Mouse (Mus musculus): ENCODE measurements around the gene Cnga1.
"Not testable (repeated sequence)": the region's sequence is repeated elsewhere in the genome, so short reads cannot be mapped to it uniquely, and the experiment has no call there.

Cnga1 gene

DNA sequence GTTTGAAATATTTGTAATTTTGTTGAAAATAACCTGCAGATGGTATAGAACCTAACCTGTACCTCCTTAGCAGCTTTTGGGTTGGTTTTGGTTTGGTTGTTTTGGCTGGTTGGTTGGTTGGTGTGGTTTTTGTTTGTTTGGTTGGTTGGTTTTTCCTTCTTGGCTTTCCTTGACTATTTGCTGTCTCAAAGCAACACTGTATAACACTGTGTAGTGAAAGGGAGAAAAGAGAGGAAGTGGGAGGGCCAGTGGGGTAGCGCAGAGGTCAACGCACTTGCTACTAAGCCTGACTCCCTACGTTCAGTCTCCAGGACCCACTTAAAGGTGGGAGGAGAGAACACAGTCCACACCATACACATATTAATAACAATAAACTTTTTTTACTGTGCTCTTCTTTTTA, 7.5 kb downstream of the Cnga1 start:
- peak; percentile 45 for DNase-seq

DNA sequence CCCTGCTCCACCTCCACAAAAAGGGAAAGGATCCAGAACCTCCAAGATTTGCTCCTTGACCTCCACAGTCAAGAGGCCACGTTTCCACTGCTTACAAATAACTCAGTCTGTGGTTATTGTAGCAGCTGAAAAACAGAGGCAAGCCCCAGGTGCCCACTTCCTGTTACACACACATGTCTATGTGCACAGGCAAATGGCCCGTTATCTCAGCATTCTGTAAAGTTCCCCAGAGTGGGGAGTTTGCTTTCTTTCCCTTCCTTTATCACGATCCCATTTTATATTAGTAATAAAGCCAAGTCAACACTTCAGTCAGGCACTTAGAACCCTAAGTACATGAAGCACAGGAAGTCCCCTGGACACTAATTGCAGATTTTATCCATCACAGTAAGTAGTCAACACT, 8.0 kb downstream of the Cnga1 start:
- DNase-seq = peak; percentile 42

DNA sequence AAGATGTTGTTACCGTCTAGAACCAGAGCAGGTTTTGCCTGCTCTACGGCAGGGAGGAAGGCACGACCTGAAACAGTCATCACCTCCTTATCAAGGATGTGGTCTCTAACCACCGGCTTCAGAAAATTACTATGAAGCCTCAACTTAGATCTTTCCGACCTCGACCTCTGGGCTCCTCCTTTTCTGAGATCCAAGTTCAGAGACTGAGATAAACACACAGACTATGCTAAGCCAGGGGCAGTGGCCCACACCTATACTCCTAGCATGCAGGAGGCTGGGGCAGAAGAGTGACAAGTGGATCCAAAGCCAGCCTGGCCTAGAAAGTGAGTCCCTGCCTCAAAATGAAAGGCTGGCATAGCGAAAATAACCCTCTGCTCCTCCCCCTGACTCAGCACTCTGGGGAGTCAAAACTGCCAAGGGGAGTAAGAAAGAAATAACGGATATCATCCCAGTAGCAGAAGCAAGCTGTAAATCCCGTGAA, 9.2 kb downstream of the Cnga1 start:
- DNase-seq = peak; percentile 71

DNA sequence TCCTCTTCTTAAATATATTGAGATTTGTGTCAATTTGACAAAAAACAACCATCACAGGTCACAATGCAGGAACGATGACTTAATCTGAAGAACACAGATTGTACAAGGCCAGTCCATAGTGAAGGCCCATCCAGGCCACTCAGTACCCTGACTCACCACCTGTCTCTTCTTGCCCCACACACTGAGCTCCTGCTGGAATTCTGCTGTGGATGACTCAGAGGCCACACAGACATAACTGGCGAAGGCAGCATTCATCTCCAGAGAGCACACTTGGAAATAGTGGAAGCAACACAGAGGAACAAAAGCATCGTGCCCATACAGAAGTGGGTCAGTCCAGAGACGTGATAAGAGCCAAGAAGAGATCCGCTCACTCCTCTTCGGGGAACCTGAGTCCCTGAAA, 14.0 kb downstream of the Cnga1 start:
- DNase-seq = peak; percentile 55

DNA sequence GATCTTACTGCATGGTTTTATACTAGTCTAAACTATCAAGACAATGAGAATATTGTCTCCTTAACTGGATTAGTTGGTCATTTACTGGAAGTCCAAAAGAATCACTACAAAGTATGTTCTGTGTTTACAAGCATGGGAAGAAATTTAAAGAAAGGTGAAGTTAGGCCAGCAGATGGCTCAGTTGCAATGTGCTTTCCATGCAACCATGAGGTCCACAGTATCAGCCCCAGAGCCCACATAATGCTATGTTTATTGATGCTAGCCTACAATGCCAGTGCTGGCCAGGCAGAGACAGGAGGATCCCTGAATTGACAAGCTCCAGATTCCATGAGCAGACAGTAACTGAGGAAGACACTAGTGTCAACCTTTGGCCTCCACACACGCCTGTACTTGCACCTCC, 23.1 kb downstream of the Cnga1 start:
- no peak for DNase-seq

DNA sequence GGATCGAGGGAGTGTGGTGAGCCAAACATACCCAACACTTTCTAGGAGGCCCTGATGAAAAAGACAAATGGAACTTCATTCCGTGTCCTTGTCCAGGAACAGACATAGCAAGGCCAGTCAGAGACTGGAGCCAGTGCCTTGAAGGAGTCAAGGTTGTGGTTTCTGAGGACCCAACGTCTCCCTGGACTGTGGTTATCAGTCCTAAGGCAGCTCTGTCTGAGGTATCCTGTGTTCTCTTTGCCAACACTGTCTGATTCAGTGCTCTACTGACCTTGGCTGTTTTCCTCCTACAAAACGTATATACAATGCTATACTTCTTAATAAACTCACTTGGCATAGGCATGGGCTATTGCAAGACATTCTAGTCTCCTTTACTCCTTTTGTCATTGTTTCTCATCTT, 26.7 kb downstream of the Cnga1 start:
- no peak for DNase-seq

DNA sequence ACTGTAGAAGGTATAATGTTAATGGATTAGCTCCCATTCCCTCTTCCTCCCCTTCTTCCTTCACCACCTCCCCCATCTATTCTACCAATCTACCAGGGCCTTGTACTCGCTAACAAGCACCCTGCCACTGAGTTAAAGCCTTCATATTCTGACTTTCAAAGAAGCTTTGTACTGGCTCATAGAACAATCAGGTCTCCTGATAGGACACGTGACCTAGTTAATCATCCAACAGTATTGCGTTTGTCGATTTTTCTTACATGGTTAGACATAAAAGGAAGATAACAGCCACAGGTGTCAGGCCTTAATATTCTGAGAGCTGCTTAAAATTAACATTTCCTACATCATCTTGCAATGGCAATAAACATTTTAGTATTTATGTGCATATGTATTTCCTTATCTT, 40.9 kb downstream of the Cnga1 start:
- DNase-seq = no peak

DNA sequence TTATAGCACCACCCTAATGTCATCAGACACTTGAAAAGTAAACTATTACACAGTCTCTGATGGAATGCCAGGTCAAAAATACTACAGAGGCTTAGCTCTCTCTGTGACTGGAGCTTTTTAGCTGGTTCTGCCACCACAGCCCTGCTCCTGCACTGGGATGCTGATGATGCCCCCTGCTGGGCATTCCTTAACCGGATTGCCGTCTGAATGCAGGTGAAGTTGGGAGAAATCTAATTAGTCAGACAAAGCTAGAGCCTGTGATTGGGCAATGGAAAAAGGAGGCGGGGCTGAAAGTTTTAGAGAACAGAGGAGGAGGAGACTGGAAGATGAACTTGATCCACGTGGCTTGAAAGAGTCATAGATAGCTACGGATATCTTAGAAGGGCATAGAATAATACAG, 43.1 kb downstream of the Cnga1 start:
- peak; percentile 92 for DNase-seq

DNA sequence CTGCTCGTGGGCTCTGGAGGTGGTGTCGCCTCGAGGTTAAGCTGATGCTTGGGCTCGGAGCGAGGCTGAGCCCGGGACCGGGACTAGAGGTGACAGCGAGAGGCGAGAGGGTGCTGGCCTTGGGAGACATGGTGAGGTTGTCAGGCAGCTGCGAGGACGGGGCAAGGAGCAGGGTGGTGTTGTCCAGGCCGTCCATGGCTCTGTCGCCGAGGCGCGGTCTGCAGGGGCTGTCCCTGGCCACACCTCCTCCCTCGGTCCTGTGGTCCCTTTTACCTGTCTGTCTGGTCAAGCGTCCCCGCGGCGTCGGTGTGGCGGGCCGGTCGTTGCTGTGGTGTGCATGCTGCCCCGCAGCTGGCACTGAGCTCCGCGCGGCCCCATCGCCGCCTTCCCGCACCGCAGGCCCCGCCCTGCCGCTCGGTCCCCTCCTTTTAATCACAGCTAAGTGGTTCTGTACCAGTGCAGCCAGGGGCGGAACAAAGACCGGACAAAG, 56.8 kb downstream of the Cnga1 start, which contains the start of gene Gm5868:
Gene Gm5868, minus strand, starts transcription at position 360 of the 490 bp plus-strand sequence.
- no peak for DNase-seq

DNA sequence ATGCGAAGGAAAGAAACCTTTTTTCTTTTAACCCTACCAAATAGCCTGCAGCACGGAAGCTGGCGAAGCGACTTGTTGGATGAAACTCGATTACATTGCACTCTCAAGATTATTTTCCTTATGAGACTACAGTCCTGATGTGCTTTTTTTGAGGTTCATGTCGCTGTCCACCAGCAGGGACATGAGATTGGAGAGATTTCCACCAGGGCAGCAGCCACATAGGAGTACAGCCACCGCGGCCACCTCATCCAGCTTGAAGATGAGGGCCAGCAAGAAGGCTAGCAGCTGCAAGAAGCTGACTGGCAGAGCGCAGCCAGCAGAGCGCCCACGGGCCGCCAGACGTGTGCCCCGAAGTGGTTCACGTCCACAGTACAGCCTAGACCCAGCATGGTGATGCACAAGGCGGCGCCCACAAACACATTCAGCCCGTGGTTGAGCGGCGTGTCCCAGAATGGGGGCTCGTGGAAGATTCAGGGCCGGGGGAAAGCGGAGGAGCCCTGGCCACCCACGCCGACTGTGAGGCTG, 57.3 kb downstream of the Cnga1 start:
- DNase-seq = not testable (repeated sequence)

DNA sequence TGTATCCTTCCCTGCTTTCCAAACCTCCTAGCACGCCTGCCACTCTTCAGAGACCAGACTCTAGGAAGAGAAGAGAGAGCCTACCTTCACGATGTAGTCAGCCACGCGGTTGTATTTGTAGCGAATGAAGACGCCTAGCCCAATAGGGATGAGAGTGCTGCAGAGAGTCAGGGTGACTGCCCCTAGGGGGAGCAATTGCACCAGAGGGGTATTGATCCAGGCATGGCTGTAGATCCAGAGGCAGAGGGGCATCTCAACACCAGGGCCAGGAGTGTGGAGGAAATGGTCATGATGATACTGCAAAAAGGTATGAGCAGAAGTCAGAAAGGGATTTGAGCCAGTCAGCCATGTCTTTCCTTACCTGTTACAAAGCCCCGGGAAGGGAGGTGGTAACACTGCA, 58.0 kb downstream of the Cnga1 start:
- not testable (repeated sequence) for DNase-seq

DNA sequence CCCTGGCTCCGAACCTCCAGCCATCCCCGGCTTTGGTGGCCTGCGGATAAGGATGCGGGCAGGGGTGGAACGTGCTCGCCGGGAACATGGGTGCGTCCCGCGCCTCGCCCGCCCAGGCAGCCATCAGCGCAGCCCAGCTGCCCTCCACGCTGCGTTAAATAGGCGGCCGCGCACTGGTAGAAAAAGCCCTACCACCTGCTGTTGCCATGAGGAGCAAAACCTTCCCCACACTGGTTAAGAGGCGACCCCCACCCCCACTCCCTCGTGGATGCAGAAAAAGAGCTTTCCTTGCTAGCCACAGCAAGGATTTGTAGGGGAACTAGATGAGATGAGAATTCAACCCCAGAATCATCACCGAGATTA, 63.1 kb downstream of the Cnga1 start, which contains the start of gene Zar1:
Gene Zar1, minus strand, starts transcription at position 285 of the 363 bp plus-strand sequence.
- DNase-seq = not testable (repeated sequence)

DNA sequence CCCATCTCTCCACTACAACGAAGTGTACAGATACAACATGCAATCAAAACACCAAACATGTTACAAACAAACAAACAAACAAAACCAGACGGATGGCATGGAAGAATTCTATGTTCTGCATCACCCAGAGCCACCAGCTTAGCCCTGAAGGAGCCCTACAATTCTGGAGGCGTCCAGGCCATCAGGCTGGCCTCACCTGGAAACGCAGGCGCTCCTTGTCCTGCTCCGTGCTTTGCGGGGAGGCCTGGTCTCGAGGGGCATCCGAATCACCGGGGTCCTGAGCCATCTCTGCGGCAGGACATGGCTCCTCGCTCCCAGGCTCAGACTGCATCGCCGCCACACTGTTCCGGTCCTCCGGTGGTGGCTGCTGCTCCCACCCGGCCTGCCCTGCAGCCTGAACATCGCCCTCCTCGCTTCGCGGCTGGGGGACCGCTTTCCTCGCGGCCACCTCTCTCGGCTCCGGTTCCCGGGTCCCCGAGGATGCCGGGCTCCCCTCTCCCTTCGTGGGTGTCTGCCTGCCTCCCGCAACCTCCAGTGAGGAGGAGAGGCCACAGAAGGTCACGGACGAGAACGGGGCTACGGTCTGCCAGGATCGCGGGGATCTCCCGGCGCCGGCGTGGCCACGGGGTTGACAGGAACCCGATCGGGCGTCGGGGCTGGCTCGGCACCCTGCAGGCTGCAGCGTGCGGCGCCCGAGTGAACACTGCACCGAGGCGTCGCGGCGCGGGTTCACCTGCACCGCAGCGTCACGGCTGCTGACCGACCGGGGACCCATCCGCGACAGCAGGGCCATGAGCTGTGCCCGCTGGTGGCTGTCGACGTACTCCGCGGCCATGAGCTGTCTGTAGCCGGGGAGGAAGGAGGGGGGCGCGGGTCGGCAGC, 63.7 kb downstream of the Cnga1 start:
- DNase-seq = not testable (repeated sequence)

DNA sequence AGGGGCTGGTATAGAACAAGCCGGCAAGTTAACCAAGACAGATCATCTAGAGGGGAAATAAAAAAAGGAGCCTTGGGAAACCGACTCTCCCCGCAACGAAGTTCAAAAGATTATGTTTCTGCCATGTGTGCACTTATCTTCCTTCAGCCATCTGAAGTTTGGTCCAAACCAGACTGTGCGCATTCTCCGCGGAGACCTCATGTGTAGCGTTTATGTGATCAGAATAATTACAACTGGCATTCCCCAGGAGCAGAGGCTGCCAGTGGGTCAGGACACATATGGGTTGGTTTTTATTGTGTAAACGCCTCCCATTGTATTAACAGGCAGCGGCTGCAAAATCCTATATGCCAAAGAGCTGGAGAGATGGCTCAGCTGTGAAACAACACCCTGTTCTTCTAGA, 64.5 kb downstream of the Cnga1 start:
- DNase-seq = not testable (repeated sequence)

DNA sequence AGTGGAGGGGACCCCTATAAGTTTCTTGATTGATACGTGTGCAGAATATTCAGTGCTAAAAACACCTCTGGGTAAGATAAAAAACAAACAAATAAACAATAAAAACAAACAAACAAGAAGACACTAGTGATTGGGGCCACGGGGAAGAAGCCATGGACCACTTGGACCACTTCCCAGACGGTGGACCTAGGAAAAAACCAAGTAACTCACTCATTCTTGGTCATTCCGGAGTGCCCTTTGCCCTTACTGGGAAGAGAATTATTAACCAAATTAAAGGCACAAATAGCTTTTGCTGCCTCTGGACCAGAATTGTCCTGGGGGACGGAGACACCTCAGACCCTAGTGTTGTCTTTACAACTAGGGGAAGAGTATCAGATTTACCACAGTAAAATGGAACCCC, 78.5 kb downstream of the Cnga1 start:
- DNase-seq = no peak

DNA sequence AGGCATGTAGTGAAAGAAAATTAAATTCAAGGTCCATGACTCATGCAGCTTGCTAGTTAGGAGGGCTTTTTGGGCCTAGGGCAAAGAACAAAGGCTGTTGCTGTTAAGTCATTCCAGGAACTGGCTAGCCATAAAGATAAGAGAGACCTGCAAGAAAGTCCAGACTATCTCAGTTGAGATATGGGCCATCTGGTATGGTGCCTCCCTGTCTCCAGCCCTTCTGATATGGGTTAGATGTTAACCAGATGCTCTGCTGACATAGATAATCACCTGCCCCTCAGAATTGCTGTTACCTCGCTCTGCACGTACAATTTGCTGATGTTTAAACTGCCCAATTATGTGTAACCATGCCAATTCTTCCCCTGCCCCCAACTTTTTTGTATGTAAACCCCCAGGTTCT, 80.9 kb downstream of the Cnga1 start:
- DNase-seq = not testable (repeated sequence)

DNA sequence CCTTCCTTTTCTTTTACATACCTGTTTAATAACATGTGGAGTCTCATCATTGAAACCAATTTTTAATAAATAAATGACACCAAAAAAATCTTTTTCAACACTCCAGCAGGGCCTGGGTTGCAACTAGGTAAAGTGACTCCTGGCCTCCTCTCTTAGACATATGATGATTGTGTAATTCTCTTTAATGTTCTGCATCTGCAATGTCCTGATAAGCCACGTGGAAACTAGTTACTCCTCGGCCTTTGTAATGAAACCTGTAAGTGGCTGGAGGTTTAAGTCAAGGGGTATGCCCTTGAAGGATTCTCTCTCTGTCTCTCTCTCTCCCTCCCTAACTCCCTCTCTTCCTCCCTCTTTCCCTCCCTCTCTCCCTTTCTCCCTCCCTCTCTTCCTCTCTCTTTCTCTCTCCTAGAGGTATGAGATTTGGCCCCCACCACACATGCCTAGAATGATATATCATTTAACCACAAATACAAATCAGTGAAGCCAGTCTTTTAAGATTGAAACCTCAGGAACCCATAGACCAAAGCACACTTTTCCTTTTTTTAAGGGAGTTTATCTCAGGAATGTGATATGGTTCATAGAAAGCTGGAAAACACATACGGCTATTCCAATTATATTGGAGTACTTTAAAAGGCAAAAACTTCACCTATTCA, 83.0 kb downstream of the Cnga1 start:
- DNase-seq = no peak

DNA sequence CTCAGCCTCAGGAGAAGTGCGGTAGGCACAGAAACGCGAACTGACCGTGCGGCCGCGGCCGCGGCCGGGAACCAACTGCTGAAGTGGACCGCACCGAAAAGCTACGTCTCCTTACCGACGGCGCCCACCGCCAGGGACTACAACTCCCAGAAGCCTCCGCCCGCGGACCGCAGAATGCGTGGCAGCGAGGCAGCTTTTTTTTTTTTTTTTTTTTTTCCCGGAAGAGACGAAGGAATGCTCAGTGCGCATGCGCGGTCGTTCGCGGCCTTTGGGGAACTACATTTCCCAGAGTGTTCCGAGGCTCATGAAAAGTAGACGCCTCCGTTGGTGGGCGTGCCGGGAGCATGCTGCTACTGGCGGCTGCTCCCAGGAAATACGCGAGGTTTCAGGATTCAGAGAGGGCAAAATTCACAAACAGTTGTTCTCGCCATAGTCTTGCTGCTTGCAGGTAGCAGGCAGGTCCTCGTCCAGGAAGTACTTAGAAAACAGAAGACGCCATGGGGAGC, 84.5 kb downstream of the Cnga1 start, which contains the start of gene Nfxl1:
Gene Nfxl1, minus strand, starts transcription at position 141 of the 506 bp plus-strand sequence.
- DNase-seq = peak; percentile 99

DNA sequence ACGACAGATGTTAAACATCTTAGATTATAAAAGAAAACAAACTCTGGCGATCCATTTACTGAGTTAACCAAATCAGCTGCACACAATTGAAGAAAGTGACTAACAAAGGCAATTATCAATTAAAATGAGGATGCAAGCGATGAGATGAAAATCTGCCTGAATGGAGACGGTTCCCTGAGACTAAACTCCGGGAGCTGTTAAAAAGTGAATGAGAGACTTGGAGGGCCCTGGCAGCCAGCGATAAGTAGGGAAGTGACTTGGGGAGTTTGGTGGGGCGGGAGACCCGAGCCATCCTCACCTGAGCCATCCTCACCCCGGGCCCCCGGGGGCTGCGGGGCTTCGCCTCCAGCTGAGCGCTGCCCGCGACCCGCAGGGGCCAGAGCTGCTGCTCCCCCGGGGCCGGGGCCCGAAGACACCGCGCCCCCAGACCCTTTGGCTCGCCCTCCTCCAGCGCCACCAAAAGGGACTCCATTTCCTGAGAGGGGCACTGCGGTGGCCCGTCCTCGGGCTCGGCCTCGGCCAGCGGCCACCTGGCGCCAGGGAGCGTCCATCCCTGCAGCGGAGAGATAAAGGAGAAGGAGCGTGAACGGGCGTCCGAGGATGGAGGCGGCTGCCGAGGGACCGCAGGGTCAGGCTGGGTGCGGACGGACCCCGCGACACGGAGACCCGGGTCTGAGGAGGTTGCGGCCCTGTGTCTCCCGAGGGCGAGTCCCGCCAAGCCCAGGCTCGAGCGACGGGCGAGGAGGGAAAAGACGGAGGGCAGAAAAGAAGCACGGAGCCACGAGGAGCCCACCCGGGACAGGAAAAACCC, 85.2 kb downstream of the Cnga1 start:
- DNase-seq = peak; percentile 96

DNA sequence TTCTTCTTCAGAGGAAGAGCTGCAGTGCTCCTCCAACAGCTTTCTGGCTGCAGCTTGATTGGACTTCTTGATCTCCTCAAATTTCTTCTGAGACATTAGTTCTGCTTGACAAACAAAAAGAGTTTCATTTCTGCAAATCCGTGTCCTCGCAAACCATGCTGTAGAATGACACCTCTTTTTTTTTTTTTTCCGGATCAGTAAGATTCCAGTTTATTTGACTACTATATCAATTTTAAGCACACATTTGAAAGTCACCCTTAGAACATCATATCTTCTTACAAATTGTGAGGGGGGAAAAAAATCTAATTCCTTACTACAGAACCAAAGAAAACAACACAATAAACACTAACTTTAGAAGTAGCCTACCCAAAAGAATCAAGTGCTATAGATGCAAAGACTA, 87.8 kb downstream of the Cnga1 start:
- no peak for DNase-seq
